Mouse (Mus musculus): ENCODE results near the gene Btf3.

Gene Btf3

GRCm38 (mm10) chr13:98316480-98317245 lies at the start of gene Btf3:
Btf3 (minus strand) TSS chr13:98317006.
- CTCF ChIA-PET = no interaction called here

DNA sequence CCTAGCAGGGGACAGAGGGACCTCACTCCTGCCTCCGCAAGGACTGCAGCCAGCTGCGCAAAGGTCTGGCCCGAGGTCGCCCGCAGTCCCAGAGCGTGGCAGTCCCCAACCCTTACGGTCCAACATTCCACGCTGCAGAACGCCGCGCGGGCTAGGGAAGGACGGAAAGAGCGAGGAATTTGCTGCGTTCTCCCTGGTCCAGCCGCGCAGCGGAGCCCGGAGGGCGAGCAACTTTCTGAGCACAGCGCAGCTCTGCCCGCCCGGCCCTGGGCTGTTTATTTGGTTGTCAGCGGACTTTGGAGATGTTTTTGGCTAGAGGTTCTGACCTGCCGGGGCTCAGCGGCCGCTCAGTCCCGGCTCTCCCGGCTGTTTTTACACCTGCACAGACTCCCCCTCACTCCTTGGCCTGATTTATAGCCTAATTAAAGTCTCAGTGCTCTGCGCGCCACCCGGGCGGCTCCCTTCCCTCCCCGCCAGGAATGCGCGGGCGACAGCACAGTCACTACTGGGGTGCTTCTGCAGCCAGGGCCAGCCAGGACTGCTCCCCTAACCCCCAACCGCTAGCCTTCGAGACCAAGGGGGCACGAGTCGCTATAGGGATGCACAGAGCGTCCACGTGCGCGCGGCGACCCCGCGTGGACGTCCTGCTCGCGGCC lies 49.1 kb upstream of the Btf3 start:
- CTCF ChIA-PET = no interaction called here

DNA sequence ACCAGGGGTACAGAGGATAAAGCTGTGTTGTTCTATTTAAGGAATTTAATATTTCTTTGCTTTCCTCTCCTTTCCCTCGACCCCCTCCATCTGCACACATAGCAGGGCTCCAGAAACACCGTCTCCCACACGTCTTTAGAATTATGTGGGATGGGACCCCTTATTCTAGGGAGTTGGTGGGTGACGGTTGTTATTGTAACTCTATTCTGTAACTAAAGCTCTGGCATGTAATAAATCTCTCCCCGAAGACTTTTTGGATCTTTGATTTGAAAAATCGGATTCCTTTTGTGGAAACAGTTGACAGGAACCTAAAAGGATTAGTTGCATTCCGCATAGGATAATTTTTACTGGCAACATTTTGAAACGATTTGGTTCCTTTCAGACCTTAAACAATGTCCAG lies 48.3 kb upstream of the Btf3 start:
- CTCF ChIA-PET = no interaction called here

GRCm38 (mm10) chr13:98363046-98363445 lies 46.2 kb upstream of the Btf3 start:
- CTCF ChIA-PET = no interaction called here

DNA sequence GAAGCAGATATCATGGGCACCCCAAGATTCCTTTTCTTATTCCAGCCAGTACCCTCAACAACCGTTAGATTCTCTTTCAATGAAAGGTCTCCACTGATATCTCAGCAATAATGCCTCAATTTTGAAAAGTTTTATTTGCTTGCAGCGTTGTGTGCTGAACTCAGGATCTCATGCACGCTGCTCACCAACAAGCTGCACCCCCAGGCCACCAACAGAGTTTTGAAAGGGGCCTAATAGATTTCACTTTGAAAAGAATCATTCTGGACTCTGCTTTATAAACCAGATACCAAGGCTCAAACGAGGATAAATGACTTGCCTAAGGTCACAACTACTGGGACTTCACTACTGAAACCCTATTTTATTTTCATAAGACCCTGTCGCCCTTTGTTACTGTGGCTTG lies 44.4 kb upstream of the Btf3 start:
- CTCF ChIA-PET = no interaction called here

- CTCF ChIA-PET = no interaction called here
Observed at GRCm38 (mm10) chr13:98360391-98360790, 43.6 kb upstream of the Btf3 start.

DNA sequence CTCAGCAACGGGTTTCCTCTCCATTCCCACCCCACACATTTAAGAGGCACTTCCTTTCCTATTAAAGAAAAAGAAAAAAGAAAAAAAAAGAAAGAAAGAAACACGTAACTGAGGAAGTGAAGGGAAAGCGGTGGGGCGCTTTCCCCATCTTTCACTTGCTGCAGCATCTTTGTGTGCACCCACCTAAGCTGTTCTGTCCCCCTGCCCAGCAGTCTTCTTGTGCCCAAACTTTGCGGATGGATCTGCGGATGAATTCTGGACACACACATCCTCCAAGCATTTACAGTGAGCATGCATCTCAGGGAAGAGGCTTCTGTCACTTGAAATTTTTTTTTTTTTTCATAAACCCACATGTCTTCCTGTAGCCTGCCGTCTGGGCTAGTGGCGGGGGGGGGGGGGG lies 42.5 kb upstream of the Btf3 start:
- CTCF ChIA-PET = no interaction called here

DNA sequence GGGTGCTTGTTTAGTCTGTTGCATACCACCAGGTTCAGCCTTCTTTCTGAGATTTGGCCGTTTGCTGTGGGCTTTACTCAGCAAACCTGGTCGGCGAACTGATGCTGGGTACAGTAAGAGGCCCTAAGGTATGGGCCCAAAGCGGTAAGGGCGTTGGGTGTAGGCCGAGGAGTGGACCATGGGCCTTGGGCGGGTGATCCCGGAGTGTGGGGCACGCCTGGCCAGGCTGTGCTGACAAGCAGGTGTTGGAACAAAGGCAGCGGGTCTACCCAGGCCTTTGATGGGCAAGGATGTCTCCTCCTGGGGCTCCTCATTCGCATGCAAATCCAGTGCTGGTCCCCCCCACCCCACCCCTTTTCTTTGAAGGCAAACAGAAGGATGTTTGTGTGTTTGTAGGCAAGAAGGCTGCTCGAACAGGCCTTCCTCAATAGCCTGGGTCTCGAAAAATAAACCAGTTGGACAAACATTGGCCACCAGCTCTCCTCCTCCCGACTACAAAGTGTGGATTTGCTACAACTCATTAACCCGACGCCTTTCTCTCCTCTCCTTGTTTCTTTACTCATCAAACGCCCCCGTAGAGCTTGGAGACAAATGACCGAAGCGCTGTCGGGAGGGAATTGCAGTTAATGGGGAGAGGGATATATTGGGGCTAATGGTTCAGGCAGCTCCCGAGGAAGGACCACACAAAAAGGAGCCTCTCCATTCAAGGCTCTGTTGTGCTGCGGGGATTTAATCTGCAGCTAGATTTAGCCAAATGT lies 41.8 kb upstream of the Btf3 start:
- CTCF ChIA-PET = no interaction called here

DNA sequence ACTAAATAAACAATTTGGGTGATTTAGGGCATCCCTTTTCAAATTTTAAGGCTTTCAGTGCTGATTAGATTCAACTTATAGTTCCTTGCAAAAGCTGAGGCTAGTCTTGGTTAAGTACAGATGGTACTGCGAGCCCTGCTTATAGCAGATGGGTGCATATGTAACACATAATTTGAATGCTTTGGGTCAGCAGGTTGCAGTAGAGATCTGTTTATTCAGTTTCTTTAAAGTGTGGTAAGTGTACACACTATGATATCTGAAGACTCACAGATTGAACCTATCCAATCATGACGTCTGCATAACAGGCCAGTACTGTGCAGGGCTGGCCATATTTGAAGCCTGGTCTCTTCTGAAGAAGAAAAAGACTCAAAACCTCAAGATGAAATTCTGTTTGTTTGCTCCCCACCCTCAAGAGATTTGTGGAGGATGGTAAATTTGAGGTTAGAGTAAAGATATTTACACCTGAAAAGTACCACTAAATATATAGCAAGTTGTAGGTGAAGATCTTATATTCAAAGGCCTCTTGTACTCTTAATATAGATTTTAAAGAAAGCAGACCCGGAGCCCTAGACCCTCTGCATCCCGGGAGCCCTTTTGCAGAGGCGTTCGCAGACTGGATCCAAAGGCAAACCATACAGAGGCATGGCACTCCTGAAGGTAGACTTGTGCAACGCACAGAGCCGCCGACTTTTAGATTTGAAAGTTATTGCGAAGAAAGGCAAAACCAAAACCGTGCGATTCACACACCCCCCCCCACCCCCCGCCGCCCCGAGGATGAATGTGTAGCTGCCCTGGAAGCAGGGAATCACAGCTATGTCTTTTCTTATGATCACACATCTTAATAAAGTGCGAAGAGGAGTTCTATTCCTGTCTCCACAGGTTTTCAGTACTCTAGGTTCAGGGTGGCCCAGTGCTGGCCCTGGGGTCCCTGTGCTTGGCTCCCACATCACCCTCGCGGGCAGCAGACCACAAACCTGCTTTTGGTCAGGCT lies 40.9 kb upstream of the Btf3 start:
- CTCF ChIA-PET = no interaction called here

- CTCF ChIA-PET = no interaction called here
Observed at GRCm38 (mm10) chr13:98356973-98357425, 40.2 kb upstream of the Btf3 start.

- CTCF ChIA-PET = no interaction called here
Observed at GRCm38 (mm10) chr13:98356176-98356972, 39.6 kb upstream of the Btf3 start.

DNA sequence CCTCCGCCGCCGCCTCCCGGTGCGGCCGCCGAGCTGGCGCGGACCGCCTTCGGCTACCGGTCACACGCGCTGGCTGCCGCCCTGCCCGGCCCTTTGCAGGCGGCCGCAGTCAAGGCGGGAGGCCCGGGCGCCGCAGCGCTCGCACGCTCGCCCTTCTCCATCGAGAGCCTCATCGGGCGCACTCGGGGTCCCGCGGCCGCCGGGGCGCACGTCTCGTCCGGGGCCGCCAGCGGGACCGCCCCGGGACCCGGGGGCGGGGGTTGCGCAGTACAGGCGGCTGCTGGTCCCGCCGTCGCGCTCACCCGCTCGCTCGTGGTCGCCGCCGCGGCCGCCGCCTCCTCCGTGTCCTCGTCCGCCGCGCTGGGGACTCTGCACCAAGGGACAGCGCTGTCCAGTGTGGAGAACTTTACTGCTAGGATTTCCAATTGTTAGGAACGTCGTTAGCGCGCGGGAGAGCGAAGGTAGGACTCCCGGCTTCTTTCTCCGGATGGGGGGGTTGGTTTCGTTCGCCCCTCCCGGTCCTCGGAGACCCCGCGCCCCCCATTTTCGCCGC lies 38.8 kb upstream of the Btf3 start:
- CTCF ChIA-PET = no interaction called here

DNA sequence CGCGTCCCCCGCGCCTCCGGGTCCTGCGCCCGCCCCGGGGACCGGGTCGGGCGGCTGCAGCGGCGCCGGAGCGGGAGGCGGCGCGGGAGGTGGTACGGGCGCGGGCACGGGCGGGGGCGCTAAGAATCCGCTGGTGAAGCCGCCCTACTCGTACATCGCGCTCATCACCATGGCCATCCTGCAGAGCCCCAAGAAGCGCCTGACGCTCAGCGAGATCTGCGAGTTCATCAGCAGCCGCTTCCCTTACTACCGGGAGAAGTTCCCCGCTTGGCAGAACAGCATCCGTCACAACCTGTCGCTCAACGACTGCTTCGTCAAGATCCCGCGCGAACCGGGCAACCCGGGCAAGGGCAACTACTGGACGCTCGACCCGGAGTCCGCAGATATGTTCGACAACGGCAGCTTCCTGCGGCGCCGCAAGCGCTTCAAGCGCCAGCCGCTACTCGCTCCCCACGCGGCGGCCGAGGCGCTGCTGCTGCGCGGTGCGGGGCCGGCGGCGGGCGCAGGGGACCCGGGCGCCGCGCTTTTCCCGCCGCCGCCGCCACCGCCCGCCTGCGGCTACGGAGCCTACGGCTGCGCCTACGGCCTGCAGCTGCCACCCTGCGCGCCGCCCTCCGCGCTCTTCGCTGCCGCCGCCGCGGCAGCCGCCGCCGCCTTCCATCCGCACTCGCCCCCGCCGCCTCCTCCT lies 38.2 kb upstream of the Btf3 start:
- CTCF ChIA-PET = no interaction called here

GRCm38 (mm10) chr13:98354090-98354801 lies 37.4 kb upstream of the Btf3 start, which contains the start of gene Foxd1:
Foxd1 (plus strand) TSS chr13:98354242.
- CTCF ChIA-PET = no interaction called here

DNA sequence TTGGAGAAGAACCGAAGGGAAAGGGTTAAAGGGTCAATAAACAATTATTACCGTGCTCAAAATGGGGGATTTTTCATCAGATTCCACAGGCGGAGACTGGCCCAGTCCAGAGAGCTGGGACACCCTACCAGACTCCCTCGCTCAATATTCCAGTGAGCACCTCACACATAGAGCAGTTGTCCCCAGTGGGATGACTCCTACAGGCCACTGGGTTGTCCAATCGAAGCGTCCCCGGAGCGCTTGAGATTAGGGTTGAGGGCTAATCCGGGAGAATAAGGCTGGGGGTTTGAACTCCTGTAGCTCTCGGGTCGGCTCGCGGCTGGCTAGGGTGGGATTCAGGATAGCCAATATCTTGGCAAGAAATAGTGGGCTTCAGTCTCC lies 36.9 kb upstream of the Btf3 start:
- CTCF ChIA-PET = no interaction called here

DNA sequence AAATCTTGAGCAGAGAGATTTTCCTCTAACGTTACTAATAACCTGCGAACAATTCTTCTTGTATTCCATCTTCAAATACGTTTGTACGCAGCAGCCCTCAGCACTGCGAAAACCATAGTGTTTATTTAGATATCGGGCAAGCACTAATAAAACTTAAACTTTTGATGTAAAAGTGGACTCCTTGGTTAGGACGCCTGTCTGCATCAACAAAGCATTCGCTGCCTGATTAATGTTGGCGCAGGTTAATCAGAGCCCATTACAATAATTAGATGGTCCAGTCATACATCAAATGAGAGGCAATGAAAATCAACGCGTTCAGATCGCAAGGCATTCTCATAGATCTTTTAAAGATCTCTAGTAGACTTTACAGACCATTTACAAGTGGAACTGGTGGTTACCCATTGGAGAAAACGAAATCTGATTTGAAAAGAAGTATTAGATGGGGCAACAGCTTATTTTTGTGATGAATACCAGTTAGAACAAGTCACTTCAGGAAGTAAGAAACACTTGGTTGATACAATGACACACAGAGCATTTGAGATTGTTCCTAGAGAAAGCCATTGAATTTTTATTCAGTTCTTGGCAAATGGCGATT lies 35.7 kb upstream of the Btf3 start:
- CTCF ChIA-PET = no interaction called here

- CTCF ChIA-PET = interaction anchor here (0.5 kb wide), 1 partner anchor 53 kb away, joined by 3 read pairs; no protein-coding TSS in a partner anchor
Observed at GRCm38 (mm10) chr13:98351527-98351926, 34.7 kb upstream of the Btf3 start.

DNA sequence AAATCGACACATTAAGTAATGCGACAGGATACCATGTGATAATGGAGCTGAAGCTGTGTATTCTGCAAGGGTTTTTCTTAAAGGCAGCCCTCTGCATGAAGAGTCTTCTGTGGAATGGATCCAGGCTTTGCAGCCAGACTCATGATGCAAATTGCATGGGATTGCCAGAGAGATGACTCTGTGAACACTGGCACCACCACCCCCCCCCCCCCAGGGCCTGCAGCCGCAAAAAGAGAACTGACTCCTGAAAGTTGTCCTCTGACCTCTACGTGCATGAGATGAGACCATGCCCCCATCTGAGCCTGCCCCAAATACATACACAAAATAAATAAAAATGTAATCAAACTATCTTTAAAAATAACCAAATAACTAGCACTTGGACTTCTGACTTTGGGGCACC lies 32.7 kb upstream of the Btf3 start:
- CTCF ChIA-PET = no interaction called here

- CTCF ChIA-PET = no interaction called here
Observed at GRCm38 (mm10) chr13:98340506-98340905, 23.7 kb upstream of the Btf3 start.
